Mouse (Mus musculus) frontal cortex, postnatal 25 days (tissue): Measurements from ENCODE around the gene Suds3.

ENCODE experiments used
- DNase-seq, 2 experiments: peaks; one replicate each; pipeline ENCODE4 v3.0.0; 2022; ENCODE audit warnings: low spot score in 2 of 2

Gene Suds3

DNA sequence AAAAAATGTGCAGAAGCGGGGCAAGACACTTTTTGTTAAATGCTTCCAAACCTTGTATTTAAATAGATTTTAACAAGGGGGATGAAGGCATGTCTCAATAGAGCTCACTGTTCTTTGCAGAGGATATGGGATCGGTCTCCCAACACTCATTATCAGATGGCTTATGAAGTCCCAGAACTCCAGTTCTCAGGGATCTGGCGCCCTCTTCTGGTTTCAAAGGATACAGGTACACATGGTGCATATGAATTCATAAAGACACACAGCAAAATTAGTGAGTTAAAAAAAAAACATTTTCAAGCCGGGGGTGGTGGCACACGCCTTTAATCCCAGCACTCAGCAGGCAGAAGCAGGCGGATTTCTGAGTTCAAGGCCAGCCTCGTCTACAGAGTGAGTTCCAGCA lies 2.6 kb downstream of the Suds3 start:
- DNase-seq = no peak

DNA sequence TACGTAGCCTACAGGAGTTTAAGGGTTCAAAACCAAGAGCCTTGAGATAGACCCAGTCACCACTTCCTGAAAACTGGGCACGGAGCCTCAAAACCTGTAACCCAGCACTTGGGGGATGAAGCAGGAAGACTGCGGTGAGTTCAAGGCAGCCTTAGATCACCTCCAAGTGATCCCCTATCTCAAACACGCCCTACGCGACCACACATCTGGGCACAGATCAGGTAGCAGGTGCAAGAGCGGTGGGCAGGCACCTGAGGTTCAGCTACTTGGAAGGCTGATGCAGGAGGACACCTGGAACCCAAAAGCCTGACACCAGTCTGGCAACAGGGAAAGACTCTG lies 4.2 kb downstream of the Suds3 start:
- DNase-seq = no peak

DNA sequence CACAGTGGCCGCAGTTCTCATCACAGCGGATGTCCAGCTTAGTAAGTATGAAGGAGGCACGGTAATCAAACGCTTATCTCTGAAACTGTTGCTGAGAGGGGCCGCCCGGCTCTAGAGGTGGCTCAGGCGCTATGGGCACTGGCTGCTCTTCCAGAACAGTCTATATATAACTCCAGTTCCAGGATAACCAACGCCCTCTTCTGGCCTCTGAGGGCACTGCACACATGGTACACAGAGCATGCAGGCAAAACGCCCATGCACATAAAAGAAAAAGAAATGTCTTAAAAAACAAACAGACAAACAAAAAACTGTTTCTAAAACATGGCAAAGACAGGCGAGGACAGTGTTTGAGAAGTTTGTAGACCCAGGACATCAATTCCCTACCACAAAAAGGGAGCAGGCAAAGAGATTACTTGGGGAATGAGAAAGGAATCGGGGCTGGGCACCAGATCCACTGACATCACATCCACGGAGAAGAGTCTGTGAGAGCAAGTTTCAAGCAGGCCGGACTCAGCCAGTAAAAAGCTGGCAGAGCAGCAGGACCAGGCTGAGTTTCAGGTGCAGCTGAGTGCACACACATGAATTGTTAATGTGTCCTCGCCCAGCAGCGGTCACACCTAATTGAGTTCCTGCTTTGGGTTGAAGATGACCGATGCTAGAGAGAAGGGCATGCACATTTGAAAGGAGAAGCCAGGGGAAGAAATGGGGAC lies 4.7 kb downstream of the Suds3 start:
- no peak for DNase-seq

DNA sequence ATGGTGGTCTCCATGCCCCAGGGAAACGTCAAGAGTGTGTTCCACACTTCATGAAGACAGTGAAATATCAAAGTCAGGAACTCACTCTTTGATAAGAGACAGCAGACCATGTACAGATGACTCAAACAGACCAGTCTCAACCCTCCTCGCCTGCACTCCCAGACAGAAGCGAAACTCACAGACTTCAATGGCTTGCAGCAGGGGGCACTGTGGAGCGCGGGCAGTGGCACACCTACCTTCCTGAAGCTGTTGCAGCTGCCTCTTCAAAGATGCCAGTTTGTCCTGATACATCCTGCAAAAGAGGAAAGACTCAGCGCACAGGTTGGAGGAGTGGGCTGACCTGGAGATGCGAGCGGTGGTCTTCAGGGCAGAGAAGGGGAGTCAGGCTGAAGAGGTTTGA lies 6.4 kb downstream of the Suds3 start:
- no peak for DNase-seq

DNA sequence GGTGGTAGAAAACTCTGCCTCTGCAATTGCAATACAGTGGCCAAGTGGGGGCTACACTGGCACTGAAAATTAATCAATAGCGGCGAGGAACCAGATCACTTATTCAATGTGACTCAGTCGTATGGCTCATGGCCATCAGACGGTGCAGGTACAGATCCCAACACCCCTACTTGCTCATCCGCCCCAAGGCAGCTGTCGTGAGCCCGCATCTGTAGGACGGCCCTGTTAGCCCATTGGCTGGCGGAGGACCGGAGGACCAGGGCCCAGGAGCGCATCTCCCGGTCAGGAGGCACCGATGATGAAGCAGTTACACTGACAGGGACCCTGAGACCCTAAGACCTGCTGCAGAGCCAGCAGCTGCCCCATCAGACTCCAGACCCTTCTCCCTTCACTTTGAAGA lies 7.2 kb downstream of the Suds3 start:
- no peak for DNase-seq

DNA sequence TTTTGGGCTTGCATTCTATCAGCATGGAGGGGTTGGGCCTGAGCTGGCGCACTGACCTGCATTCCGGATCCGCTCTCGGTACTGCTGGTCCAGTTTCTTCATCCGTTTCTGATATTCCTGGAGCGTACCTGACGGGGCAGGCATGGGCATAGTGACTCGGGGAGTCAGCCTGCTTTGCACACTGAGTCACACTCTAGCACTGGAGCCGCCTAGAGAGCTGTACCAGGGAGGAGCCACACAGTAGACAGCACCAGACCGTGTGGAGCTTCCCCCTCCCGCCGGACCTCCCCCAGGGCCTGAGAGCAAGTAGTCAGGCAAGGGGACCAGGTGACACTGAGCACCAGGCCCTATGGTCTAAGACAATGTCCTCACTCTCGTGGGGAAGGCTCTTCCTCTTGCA lies 7.6 kb downstream of the Suds3 start:
- DNase-seq = no peak

DNA sequence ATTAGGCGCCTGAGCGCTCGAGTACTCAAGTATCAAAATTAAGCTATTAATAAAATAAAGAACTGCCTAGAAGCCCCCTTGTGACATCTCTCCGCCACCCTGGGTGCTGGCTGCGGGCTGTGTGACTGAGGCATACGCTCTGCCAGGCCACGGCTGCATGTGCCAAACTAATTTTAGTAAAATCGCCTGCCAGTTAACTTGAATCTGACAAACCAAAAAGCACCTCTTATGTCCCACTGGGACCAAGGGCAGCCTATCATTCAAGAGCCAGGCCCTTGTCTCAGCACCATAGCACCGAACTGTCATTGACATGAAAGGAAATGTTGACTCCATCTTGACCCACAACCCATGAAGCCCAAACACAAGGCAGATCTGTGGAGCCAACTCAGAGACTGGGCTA lies 10.2 kb downstream of the Suds3 start:
- DNase-seq = no peak

DNA sequence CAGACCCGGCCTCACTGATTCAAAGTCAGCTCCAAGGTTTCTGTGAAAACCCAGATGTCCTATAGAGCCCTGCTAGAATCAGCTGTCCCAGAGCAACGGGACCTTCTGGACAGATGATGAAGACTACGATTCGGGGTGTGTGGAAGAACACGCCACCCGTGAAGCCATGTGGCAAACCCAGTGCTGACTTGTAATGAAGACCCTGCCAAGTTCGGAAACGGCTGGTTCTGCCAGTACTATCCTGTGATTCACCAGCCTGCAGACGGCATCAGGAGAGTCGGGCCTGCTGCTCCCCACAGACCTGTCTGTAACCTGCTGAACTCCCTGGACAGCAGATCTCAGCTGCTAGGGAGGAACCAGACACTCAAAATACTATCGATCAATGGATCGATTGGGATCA lies 11.6 kb downstream of the Suds3 start:
- DNase-seq = no peak

DNA sequence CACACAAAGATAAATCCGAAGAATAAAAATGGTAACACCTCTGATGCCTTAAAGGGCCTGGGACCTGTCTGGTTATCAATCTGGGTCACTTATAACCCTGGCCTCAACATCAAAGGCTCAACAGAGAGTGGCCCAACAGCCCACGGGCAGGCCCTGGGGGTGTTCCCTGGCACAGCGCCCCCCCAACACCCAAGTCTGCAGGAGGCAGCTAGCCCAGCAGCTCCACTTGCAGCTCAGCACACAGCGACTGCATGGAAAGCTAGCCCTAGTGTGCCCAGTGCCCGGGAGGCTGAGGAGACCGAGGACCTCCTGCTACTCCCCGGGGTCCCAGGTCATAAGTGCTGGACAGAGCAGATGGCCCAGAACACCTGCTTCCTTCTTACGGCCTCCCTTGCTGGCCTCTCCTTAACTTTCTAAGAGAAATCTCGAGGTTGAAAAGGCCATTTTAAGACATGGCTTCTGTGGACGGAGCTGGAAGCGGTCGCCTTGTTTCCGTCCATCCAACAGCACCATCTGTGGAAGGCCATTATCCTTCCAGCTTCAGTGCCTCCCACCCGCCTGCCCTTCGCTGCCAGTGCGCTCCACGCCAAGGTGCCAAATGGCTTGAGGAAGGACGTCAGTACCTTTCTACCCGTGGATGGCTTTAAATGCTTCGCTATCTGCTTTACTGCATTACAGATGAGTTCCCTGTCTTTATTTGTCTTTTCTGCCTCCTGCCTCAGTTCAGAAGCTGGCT lies 12.6 kb downstream of the Suds3 start:
- no peak for DNase-seq

DNA sequence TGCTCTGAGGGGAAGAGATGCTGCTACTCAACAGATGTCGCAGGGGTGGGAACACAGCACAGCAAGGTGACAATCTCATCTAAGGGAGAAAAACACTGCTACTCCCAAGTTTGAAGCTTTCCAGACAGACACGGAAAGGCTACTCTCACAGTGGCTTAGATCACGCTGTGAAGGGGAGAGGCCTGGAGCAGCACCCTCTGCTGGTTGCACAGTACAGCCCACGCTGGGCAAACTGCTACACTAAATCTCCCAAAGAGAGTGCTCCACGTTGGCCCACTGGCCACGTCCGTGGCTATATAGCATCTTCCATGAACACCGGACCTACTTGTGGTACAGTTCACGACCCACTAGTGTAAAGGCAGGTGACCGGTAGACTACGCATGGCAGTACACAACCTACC lies 16.2 kb downstream of the Suds3 start:
- no peak for DNase-seq

DNA sequence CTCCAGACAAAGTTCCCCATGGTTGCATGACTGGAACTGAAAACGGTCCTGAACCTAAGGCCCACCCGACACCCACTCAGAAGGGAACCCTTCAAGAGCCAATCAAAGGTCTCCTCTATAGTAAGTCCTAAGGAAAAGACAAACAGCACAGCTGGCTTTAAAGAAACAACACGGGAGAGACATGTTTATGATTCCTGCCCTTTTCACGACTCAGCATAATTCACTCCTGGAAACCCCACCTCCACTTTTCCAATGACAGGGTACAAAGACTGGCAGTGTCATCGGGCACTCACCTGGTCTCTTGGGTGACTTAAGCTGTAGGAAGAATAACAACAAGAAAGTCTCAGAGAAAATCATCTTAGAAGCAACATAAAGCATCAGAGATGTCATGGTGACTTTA lies 16.9 kb downstream of the Suds3 start:
- no peak for DNase-seq

DNA sequence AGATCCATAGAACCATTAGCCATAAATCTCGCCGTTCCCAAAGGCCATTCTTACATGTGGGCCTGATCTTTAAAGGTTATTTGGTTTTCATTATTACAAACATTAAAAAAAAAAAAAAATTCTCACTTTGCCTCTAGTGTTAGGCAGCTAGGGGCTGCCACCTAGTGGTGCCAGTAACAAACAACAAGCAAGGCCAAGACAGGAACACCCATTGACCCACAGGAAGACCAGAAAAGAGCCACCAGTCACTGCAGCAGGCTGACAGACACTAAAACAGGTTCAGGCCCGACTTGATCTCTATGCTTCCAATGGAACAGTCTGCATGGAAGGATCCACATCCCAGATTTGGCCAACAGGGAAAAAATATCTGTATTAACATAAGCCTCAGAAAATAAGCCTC lies 19.2 kb downstream of the Suds3 start:
- DNase-seq = peak in 1 of 2 experiments; percentile 35

DNA sequence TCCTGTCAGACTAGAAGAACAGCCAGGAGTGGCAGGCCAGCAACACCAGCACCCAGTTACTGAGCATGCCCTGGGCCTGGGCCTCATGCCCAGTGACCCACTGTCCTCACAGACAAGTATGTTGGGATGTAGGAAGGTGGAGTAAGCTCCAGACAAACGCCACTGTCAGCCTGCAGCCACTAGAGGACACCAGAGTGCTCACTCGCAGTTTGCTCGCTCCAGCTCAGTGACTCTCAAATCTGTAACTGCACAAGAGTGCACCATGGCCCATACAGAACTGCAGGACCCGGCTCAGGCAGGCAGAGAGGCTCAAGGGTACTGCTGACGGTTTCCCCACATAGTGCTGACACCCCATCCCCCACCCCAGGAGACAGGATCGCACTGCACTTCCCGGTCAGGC lies 21.5 kb downstream of the Suds3 start:
- DNase-seq = no peak

DNA sequence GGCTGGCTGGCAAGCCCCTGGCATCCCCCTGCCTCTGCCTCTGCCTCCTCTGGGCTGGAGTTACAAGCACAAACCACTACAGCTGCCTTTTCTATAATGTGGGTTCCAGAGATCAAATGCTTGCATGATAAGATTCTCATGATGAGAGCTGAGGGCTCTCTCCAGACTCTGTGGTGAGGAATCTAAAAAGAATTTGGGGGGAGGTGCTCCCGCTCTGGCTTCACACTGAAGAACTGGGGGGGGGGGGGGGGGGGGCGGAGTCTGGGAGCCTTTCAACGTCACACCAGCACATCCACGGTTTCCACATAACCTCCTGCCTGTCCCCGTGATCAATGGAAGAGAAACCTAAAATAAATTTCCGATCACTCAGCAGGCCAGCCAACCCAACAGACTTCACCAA lies 26.1 kb downstream of the Suds3 start:
- DNase-seq = no peak

DNA sequence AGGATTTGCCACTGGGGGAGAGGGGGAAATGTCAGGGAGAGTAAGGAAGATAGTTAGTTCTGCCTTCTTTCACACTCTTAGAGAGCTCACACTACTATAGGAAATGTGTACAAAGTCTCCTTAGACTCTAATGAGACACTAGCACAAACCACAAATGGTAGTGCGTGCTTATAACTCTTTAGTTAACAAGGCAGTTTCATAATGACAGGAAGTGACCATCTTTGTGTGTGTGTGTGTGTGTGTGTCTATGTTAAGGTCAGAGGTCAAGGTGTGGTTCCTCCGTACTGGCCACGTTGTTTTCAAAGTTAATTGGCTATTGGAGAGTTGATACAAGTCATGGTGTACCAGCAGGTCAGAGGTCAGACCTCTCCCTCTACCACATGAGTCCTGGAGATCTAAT lies 26.8 kb downstream of the Suds3 start:
- no peak for DNase-seq

DNA sequence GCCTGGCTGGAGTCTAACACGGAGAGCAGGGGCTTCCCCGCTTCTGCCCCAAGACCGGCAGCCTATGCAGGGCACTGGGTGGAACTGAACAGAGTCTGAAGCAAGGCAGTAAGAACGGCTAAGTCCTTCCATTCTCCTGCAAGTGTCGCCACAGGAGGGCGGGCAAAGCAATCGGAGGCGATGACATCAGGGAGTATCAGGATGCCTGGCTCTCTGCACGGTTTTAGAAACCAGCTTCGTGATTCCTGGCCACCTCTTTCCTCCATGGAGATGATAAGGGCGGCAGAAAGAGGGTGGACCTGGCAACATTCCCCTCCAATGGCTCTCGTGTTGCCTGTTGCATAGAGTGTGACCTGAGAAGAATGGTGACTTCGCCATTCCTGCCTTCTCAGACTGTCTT lies 28.2 kb downstream of the Suds3 start:
- DNase-seq = no peak

DNA sequence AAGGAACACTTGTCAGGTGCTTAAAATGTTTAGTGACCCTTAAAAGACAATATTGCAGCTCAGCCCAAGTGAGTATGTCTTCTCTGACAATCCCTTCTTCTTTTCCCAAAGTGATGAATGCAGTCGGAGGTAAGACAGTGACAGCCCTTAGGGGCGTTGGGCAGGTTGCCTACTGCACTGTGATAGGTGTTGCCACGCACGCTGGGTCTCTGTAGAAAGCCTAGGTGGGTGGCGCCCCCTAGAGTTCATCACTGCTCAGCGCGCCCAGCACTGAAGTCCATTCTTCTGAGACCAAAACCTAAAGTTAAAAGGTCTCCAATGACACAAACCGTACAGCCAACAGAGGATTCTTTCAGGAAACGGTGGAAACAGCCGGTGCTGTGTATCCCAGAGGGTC lies 46.4 kb downstream of the Suds3 start:
- DNase-seq = peak; percentile 28 to 40

DNA sequence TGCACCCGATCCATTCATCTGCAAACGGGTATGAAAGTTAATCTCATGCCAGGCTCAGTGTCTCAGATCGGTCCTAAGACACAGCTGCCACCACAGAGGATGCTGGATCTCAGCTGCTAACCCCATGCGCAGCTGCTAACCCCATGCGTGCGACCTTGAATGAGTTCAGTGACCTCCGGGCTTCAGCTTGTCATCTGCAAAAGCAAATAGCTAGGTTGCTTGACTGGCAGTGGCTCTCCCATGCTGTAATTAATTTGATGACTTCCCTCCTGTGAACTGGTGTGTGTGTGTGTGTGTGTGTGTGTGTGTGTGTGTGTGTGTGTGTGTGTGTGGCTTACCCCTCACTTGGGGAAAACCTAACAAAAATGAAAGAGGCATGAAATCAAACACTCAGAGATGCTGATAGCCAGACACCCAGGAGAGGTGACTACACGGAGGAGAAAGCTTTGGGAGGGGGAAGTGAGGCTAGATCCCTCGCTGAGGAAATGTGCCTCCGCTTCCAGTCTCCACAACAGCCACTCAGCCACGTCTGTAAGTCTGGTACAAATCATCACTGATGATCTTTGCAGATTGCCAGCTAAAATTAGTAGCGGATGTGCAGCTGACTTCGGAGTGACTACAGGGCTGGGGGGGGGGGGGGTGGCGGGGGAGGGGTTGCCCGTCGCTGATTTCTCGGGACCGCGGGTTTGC lies 47.0 kb downstream of the Suds3 start:
- DNase-seq = no peak

DNA sequence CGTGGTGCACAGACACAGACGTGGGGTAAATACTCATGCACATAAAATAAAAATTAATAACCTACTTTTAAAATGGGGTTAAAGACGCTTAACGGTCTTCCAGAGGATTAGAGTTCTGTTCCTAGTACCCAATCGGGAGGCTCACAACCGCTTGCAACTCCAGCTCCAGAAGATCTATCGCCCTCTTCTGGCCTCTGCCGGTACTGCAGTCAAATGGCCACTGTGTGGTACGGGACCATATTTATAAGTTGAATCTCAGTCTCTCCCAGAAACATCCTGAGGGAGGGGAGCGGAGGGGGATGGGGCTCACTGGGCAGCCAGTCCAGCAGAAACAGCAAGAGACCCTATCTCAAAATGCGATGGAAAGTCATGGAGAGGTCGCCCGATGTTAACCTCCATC lies 47.7 kb downstream of the Suds3 start:
- no peak for DNase-seq

DNA sequence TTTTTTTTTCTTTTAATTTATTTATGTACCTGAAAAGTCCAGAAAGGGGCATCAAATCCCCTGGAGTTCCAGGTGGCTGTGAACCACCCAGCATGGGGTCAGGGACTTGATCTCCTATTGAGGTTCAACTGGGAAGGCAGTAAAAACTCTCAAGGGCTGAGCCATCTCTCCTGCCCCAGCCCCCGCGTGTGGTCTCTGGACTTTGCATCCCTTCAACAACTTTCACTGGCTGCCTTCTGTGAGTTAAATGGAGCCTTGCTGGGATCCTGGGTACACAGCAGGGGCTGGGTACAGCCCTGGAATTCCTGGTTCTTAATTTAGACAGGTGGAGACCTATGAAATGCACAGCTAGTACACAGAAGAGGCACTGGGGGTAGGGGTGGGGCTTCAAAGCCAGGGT lies 54.7 kb downstream of the Suds3 start:
- DNase-seq = no peak

DNA sequence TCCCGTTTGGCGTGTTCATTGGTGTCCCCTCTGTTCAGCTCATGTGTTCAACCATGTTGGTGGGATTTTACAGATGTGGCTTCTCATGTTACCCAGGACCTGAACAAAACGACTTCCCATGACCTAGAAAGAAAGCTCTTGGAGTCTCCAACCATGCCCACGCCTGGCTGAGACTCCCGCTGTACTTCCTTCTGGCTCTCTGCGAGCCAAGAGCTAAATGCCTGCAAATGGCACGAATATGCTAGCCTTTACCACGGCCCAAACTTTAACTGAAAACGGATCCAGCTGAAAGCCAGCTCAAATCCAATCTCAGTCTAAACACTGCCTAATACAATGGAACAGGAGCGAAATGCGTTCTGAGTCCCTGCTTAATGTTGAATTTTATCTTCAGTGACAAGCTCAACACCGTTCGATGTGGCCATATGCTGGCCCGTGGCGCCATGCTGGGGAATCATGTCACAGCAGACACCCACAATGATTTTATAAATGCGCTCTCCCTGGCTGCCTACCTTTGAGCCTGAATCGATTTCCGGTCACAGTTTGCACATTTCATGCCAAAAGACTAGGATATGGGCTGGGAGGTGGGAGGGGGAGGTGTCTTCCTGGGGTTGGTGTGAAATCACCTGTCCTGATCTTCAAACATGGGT lies 55.3 kb downstream of the Suds3 start:
- no peak for DNase-seq

DNA sequence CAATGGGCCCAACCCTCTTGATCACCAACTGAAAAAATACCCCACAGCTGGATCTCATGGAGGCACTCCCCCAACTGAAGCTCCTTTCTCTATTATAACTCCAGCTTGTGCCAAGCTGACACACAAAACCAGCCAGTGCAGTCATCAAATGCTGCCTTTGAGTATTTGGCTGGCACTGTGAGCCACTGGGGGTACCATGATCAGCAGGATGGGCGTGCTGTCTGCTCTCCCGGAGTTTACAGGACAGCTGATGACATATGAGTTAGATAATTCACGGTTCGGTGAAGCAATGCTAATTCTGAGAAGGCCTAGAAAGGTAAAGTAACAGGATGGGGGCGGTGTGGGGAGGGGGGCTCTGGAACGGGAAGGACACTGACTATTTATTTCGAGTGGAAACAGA lies 66.0 kb downstream of the Suds3 start:
- DNase-seq = no peak

DNA sequence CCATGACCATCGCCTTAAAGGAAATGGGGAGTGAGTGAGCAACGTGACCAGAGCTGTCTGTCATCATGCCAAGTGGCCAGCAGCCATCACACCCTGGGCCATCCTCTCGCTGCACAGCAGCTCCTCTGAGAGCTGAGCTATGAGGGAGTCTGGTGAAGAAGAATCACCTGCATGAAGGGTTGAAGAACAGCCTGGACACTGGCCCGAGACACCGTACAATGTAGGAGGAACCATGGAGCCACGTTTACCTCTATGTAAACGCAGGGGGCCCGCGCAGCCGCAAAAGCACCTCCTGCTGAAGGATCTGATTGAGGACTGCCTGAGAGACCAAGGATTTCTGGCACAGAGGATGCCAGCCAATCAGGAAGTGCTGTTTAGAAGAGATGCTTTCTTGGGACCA lies 70.8 kb downstream of the Suds3 start:
- no peak for DNase-seq
